Mouse (Mus musculus) brain, embryonic 14.5 days (tissue): ENCODE data around the gene Aldh1l1.

Experiments
- CTCF ChIP-seq: fragments of 200-500 bp; IDR thresholded peaks from 2 replicates; pipeline ENCODE4 v1.5.1; 2012; ENCODE audit warnings: inconsistent platforms, mild to moderate bottlenecking, moderate library complexity, borderline replicate concordance; ENCODE audit not compliant: insufficient read depth, insufficient read length; ENCODE audit errors: extremely low read depth
- POLR2A ChIP-seq: fragments of 200-500 bp; IDR thresholded peaks from 2 replicates; pipeline ENCODE4 v1.6.1; 2012; ENCODE audit warnings: mild to moderate bottlenecking, inconsistent platforms, borderline replicate concordance; ENCODE audit not compliant: poor library complexity, insufficient read depth, insufficient read length, severe bottlenecking; ENCODE audit errors: extremely low read depth

GRCm38 (mm10) chr6:90544433-90544832 is 58.2 kb downstream of the Aldh1l1 start:
- no peak for TF ChIP-seq CTCF
- TF ChIP-seq POLR2A, result no peak
